Mouse (Mus musculus) CD4-positive helper T cell, adult 2 months (primary cell): ENCODE data around the gene Rp2.
"Not testable (repeated sequence)": the region's sequence is repeated elsewhere in the genome, so short reads cannot be mapped to it uniquely, and the experiment has no call there.

ENCODE experiments used
- DNase-seq: peaks from one replicate; pipeline ENCODE4 v3.0.0-alpha.2; 2012; ENCODE audit warnings: low read depth, missing footprints, low spot score

Gene Rp2

GRCm38 (mm10) chrX:20364391-20365365 lies at the start of gene Rp2:
TSS of gene Rp2 (plus strand) at chrX:20364481.
- peak; percentile 89 for DNase-seq

- no peak for DNase-seq
Measured at GRCm38 (mm10) chrX:20332756-20333155, 31.5 kb upstream of the Rp2 start.

GRCm38 (mm10) chrX:20335722-20336121 lies 28.6 kb upstream of the Rp2 start:
- DNase-seq, result peak; percentile 32

- no peak for DNase-seq
Measured at GRCm38 (mm10) chrX:20344980-20345379, 19.3 kb upstream of the Rp2 start.

GRCm38 (mm10) chrX:20346355-20346754 lies 17.9 kb upstream of the Rp2 start:
- no peak for DNase-seq

- DNase-seq, result not testable (repeated sequence)
Measured at GRCm38 (mm10) chrX:20350241-20350640, 14.0 kb upstream of the Rp2 start.

- no peak for DNase-seq
Measured at GRCm38 (mm10) chrX:20355283-20355682, 9.0 kb upstream of the Rp2 start.

- DNase-seq, result no peak
Measured at GRCm38 (mm10) chrX:20356309-20356708, 8.0 kb upstream of the Rp2 start.

- DNase-seq, result peak; percentile 9
Measured at GRCm38 (mm10) chrX:20366036-20366435, 1.8 kb downstream of the Rp2 start.

GRCm38 (mm10) chrX:20379347-20380014 lies 15.2 kb downstream of the Rp2 start:
- DNase-seq, result no peak

- no peak for DNase-seq
Measured at GRCm38 (mm10) chrX:20382260-20382659, 18.0 kb downstream of the Rp2 start.

- no peak for DNase-seq
Measured at GRCm38 (mm10) chrX:20387006-20387405, 22.7 kb downstream of the Rp2 start.

GRCm38 (mm10) chrX:20391964-20392363 lies 27.7 kb downstream of the Rp2 start:
- DNase-seq, result not testable (repeated sequence)

- DNase-seq, result no peak
Measured at GRCm38 (mm10) chrX:20392942-20393341, 28.7 kb downstream of the Rp2 start.

GRCm38 (mm10) chrX:20404068-20404467 lies 39.8 kb downstream of the Rp2 start:
- peak; percentile 23 for DNase-seq

- DNase-seq, result no peak
Measured at GRCm38 (mm10) chrX:20406909-20407308, 42.6 kb downstream of the Rp2 start.

GRCm38 (mm10) chrX:20407676-20408075 lies 43.4 kb downstream of the Rp2 start:
- no peak for DNase-seq

GRCm38 (mm10) chrX:20411382-20411781 lies 47.1 kb downstream of the Rp2 start:
- DNase-seq, result no peak

GRCm38 (mm10) chrX:20412221-20412620 lies 47.9 kb downstream of the Rp2 start:
- no peak for DNase-seq

- DNase-seq, result no peak
Measured at GRCm38 (mm10) chrX:20414885-20415622, 50.8 kb downstream of the Rp2 start.

GRCm38 (mm10) chrX:20418461-20418860 lies 54.2 kb downstream of the Rp2 start:
- no peak for DNase-seq

- DNase-seq, result no peak
Measured at GRCm38 (mm10) chrX:20419536-20419935, 55.3 kb downstream of the Rp2 start.
